Mouse (Mus musculus) liver, embryonic 14.5 days (tissue): Measurements from ENCODE around the gene Arhgap22.

Source experiments
- CTCF ChIP-seq: IDR thresholded peaks from 2 replicates; pipeline ENCODE4 v1.5.1; 2016; ENCODE audit warnings: antibody characterized with exemption, low read depth, control low read depth
- EP300 ChIP-seq: IDR thresholded peaks from 2 replicates; pipeline ENCODE4 v1.6.1; 2016; ENCODE audit warnings: antibody characterized with exemption, low read depth

- no peak for TF ChIP-seq CTCF
- TF ChIP-seq EP300: no peak
Observed at GRCm38 (mm10) chr14:33363611-33364010, 149.8 kb downstream of the Arhgap22 start.
